Mouse (Mus musculus) erythroblast, embryonic 14.5 days (primary cell): Measurements from ENCODE around the gene Cdkal1. TPM values are rescaled to one million over a fixed set of nuclear protein-coding genes. Genes with fewer than 3 reads are reported as not detected.

Source experiments
- H3K27me3 ChIP-seq: 2 replicates; pipeline ENCODE4 v1.6.1; 2012; ENCODE audit warnings: inconsistent platforms; ENCODE audit not compliant: control insufficient read depth
- H3K36me3 ChIP-seq: 2 replicates; pipeline ENCODE4 v1.6.1; 2012; ENCODE audit warnings: mild to moderate bottlenecking, inconsistent platforms; ENCODE audit not compliant: control insufficient read depth
- H3K4me1 ChIP-seq: 2 replicates; pipeline ENCODE4 v1.6.1; 2012; ENCODE audit warnings: inconsistent platforms; ENCODE audit not compliant: control insufficient read depth
- H3K4me3 ChIP-seq: replicated peaks from 2 replicates; pipeline ENCODE3; 2012; ENCODE audit warnings: moderate library complexity, mild to moderate bottlenecking, inconsistent platforms
- H3K9me3 ChIP-seq: 2 replicates; pipeline ENCODE4 v1.6.1; 2012; ENCODE audit warnings: low read length, inconsistent platforms, mixed read lengths; ENCODE audit not compliant: control insufficient read depth
- GATA1 ChIP-seq: IDR thresholded peaks from 2 replicates; pipeline ENCODE4 v1.6.1; 2012; ENCODE audit warnings: low read length, inconsistent platforms, mixed read lengths
- TAL1 ChIP-seq: IDR thresholded peaks from 3 replicates; pipeline ENCODE4 v1.6.1; 2012; ENCODE audit warnings: low read length, inconsistent platforms, mixed read lengths
- polyA plus RNA-seq: library from polyadenylated mRNA; stranded (reverse); fragments of >175 nt; gene quantifications from 2 replicates; pipeline ENCODE4 v1.2.3, GENCODE M21; 2012

Gene Cdkal1
- polyA plus RNA-seq, 1 experiment: 0.10 TPM

GRCm38 (mm10) chr13:29744188-29744587 is 111.3 kb downstream of the Cdkal1 start:
- Histone ChIP-seq H3K4me1 (no peaks in the 10 kb centered on the region), H3K36me3 (no peaks in the 10 kb centered on the region), H3K9me3 (no peaks in the 10 kb centered on the region), H3K4me3 (no peak overlapping the region), H3K27me3 (no peaks in the 10 kb centered on the region)
- TF ChIP-seq GATA1 (no peak), TAL1 (no peak)

- H3K4me1 ChIP-seq: no peaks in the 10 kb centered on the region
Measured at GRCm38 (mm10) chr13:29743761-29744160, 111.7 kb downstream of the Cdkal1 start.

GRCm38 (mm10) chr13:29737675-29738461 is 117.6 kb downstream of the Cdkal1 start:
- Histone ChIP-seq H3K27me3 (no peaks in the 10 kb centered on the region), H3K36me3 (no peaks in the 10 kb centered on the region), H3K4me1 (no peaks in the 10 kb centered on the region), H3K9me3 (no peaks in the 10 kb centered on the region), H3K4me3 (no peak overlapping the region)
- no peak for TF ChIP-seq GATA1
- no peak for TF ChIP-seq TAL1

More at GRCm38 (mm10) chr13:29743761-29744160, 111.7 kb downstream of the Cdkal1 start:
- Histone ChIP-seq H3K4me3 (no peak overlapping the region), H3K9me3 (no peaks in the 10 kb centered on the region), H3K27me3 (no peaks in the 10 kb centered on the region), H3K36me3 (no peaks in the 10 kb centered on the region)
- TF ChIP-seq GATA1 (no peak), TAL1 (no peak)

GRCm38 (mm10) chr13:29734496-29734895 is 121.0 kb downstream of the Cdkal1 start:
- TF ChIP-seq TAL1: no peak
- no peaks in the 10 kb centered on the region for H3K36me3 ChIP-seq
- H3K27me3 ChIP-seq: no peaks in the 10 kb centered on the region
- no peaks in the 10 kb centered on the region for H3K9me3 ChIP-seq
- H3K4me3 ChIP-seq: no peak overlapping the region
- no peaks in the 10 kb centered on the region for H3K4me1 ChIP-seq

GRCm38 (mm10) chr13:29726154-29726825 is 129.2 kb downstream of the Cdkal1 start:
- H3K27me3 ChIP-seq: no peaks in the 10 kb centered on the region
- TF ChIP-seq GATA1 (no peak), TAL1 (no peak)
- no peaks in the 10 kb centered on the region for H3K4me1 ChIP-seq
- H3K9me3 ChIP-seq: no peaks in the 10 kb centered on the region
- no peaks in the 10 kb centered on the region for H3K36me3 ChIP-seq
- no peak overlapping the region for H3K4me3 ChIP-seq

GRCm38 (mm10) chr13:29724855-29725254 is 130.6 kb downstream of the Cdkal1 start:
- Histone ChIP-seq H3K4me1 (no peaks in the 10 kb centered on the region), H3K9me3 (no peaks in the 10 kb centered on the region), H3K36me3 (no peaks in the 10 kb centered on the region), H3K27me3 (no peaks in the 10 kb centered on the region), H3K4me3 (no peak overlapping the region)
- no peak for TF ChIP-seq TAL1
- no peak for TF ChIP-seq GATA1

GRCm38 (mm10) chr13:29723150-29723549 is 132.3 kb downstream of the Cdkal1 start:
- no peak for TF ChIP-seq TAL1
- TF ChIP-seq GATA1: no peak
- H3K4me1 ChIP-seq: no peaks in the 10 kb centered on the region
- no peaks in the 10 kb centered on the region for H3K9me3 ChIP-seq
- no peak overlapping the region for H3K4me3 ChIP-seq
- no peaks in the 10 kb centered on the region for H3K27me3 ChIP-seq
- H3K36me3 ChIP-seq: no peaks in the 10 kb centered on the region

- no peaks in the 10 kb centered on the region for H3K4me1 ChIP-seq
- no peaks in the 10 kb centered on the region for H3K27me3 ChIP-seq
- H3K36me3 ChIP-seq: peaks cover 3% of the 10 kb centered on the region; the same call in 1 of the 2 replicates
- H3K4me3 ChIP-seq: no peak overlapping the region
- no peaks in the 10 kb centered on the region for H3K9me3 ChIP-seq
- TF ChIP-seq GATA1: no peak
- TF ChIP-seq TAL1: no peak
Measured at GRCm38 (mm10) chr13:29721206-29721605, 134.3 kb downstream of the Cdkal1 start.

GRCm38 (mm10) chr13:29716550-29716949 is 138.9 kb downstream of the Cdkal1 start:
- no peak overlapping the region for H3K4me3 ChIP-seq
- H3K36me3 ChIP-seq: peaks cover 5% of the 10 kb centered on the region; the same call in 1 of the 2 replicates
- no peak for TF ChIP-seq TAL1
- TF ChIP-seq GATA1: no peak
- H3K9me3 ChIP-seq: no peaks in the 10 kb centered on the region
- no peaks in the 10 kb centered on the region for H3K4me1 ChIP-seq
- H3K27me3 ChIP-seq: no peaks in the 10 kb centered on the region
